Mouse (Mus musculus) embryonic facial prominence, embryonic 10.5 days (tissue): Measurements from ENCODE around the gene Gjd3. TPM values are rescaled to one million over a fixed set of nuclear protein-coding genes. Genes with fewer than 3 reads are reported as not detected.
A peak's percentile ranks its signal among the peaks of the same experiment; 100 is the strongest.

Experiments used
- DNase-seq: peaks from one replicate; pipeline ENCODE4 v3.0.0-alpha.2; 2017; ENCODE audit warnings: low spot score
- H3K27ac ChIP-seq: fragments of 300-500 bp; sonication (generic); replicated peaks from 2 replicates; pipeline ENCODE4 v1.5.1; 2016; ENCODE audit warnings: mild to moderate bottlenecking
- H3K27me3 ChIP-seq: fragments of 300-500 bp; sonication (generic); replicated peaks from 2 replicates; pipeline ENCODE4 v1.6.1; 2016; ENCODE audit warnings: low read depth, mild to moderate bottlenecking; ENCODE audit not compliant: poor library complexity, severe bottlenecking
- H3K36me3 ChIP-seq: fragments of 300-500 bp; sonication (generic); replicated peaks from 2 replicates; pipeline ENCODE4 v1.6.1; 2016; ENCODE audit warnings: mild to moderate bottlenecking, moderate library complexity
- H3K4me1 ChIP-seq: fragments of 300-500 bp; sonication (generic); 2 replicates; pipeline ENCODE4 v1.6.1; 2016
- H3K4me3 ChIP-seq: fragments of 300-500 bp; sonication (generic); 2 replicates; pipeline ENCODE4 v1.5.1; 2016; ENCODE audit warnings: mild to moderate bottlenecking, moderate library complexity
- H3K9me3 ChIP-seq: fragments of 300-500 bp; sonication (generic); 2 replicates; pipeline ENCODE4 v1.6.1; 2016; ENCODE audit warnings: mild to moderate bottlenecking
- WGBS: fragments of 180-500 bp; shearing (Covaris S2); methylation state at CpG from one replicate; pipeline ENCODE4 v1.1.7; 2016; 5-methylcytosine and 5-hydroxymethylcytosine counted together
- polyA plus RNA-seq: library from polyadenylated mRNA; unstranded; fragments of >200 nt; fragmentation: Nextera tagmentation; extraction: Ambion mirVana; gene quantifications from 2 replicates; pipeline ENCODE4 v1.2.1, GENCODE M21; 2016

The Gjd3 gene
- polyA plus RNA-seq, 1 experiment from 2014 or later: not detected

DNA sequence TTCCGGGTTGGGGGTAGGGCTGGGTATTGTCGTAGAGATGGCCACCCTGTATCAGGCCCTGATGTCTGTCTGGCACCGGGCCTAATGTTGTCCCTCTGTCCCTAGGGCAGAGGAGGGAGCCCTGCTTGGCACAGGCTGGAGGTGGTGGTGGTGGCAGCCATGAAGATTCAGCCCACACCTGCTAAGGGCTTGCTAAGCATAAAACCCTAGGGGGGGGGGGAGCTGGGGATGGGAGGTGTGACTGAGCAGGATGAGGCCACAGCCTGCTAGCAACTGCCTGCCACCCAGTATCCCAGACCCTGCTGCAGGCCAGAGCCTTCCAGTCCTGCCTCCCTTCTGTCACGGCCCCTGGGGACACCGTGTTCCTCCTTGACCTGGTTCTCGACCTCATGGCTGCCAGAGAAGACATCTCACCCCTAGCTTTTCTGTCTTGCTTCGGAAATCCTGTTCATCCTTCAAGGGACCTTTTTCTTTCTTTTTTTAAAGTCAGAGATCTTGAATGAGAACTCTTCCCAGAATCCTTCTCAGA is 27.0 kb downstream of the Gjd3 start:
- peaks cover 72% of the 10 kb centered on the region for H3K4me1 ChIP-seq
- WGBS: 31% methylated on average over 7 of the region's 7 CpGs
- DNase-seq: no peak
- H3K27me3 ChIP-seq: no peaks in the 10 kb centered on the region
- H3K36me3 ChIP-seq: peaks cover 52% of the 10 kb centered on the region
- H3K9me3 ChIP-seq: no peaks in the 10 kb centered on the region
- H3K4me3 ChIP-seq: peak overlapping the region; percentile 42; the same call in 1 of the 2 replicates
- peak overlapping the region; percentile 82 for H3K27ac ChIP-seq

DNA sequence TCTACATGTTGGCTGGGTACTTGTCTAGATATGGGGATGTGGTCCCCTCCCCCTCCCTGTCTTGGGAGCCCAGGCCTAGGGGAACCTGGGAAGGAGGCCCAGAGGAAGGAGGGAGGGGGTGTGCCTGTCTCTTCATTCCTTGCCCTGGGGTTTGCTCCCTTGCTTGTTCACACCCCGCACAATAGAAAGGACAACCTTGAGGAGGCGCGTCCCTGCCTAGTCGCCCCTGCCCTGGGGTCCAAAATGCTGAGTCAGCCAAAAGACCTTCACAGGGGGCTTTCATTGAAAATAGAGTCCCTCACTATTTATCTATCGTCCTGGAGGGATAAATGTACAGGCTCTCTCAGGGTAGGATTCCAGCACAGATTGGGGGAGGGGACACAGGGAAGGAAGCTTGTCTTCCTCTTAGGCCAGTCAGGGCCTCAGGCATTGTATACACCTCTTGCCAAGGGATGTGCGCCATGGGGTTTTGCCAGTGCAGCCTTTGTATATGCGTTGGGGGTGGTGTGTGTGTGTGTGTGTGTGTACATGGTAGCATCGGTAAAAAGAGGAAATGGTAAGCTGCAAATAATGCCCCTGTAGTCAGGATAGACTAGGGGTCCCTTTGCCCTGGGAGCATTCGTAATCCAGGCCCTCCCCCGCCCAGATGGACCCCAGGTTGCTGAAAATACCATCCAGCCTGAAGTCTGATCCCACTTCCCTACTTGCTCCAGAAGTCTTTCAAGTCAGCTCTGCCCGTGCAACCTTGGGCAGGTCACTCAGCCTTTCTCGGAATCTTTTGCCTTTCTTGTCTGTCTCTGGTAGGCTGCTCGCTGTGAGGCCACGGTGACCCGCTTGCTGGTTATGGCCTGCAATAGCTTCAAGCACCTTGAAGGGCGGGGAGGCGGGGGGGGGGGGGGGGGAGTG is 27.8 kb downstream of the Gjd3 start:
- peaks cover 59% of the 10 kb centered on the region for H3K36me3 ChIP-seq
- H3K27ac ChIP-seq: peak overlapping the region; percentile 82
- DNase-seq: peak; percentile 38
- H3K27me3 ChIP-seq: no peaks in the 10 kb centered on the region
- H3K4me1 ChIP-seq: peaks cover 72% of the 10 kb centered on the region
- H3K9me3 ChIP-seq: no peaks in the 10 kb centered on the region
- H3K4me3 ChIP-seq: peak overlapping the region; percentile 42
- WGBS: 13% methylated on average over 17 of the region's 17 CpGs

DNA sequence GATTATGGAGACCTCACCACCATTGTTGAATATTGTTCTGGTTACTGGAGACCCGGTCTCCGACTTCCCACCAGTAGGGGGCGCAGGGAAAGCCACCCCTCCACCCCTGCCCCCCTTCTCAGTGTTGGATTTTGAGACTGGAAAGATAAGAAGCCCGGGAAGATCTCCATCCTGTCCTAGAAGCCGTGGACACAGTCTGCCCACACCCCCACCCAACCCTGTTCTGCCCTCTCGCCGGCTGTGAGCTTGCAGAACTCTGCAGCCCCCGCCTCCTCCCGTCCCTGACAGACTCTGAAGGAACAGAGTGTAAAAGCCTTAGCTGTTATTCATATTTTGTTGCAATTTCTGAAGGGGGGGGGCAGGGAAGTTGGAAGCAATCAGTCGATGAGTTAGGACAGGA is 28.4 kb downstream of the Gjd3 start:
- peaks cover 72% of the 10 kb centered on the region for H3K4me1 ChIP-seq
- peak overlapping the region; percentile 42 for H3K4me3 ChIP-seq
- peak overlapping the region; percentile 82 for H3K27ac ChIP-seq
- no peaks in the 10 kb centered on the region for H3K9me3 ChIP-seq
- 5% methylated on average over 10 of the region's 10 CpGs for WGBS
- H3K36me3 ChIP-seq: peaks cover 66% of the 10 kb centered on the region
- no peaks in the 10 kb centered on the region for H3K27me3 ChIP-seq
- peak; percentile 88 for DNase-seq

DNA sequence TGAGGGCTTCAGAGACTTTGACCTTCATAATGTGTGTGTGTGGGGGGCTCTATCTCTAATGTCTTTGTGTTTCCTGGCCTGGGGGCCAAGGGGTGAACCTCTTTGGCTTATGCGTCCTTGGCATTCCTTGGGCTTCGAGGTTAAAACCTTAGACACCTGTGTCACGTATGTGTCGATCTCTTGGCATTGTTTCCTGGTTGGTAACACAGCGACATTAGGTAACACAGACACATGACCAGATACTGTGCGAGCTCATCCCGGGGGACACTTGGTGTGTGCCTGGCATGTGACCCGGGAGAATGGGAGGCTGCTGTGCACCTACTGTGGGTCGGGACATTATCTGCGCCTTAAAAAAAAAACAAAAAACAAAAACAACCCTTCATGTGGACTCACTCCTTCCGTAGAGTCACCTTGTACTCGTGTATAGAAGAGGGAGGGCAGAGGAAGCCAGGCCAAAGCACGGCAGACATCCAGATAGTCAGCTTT is 28.9 kb downstream of the Gjd3 start:
- Histone ChIP-seq H3K4me3 (peak overlapping the region; percentile 42), H3K27me3 (no peaks in the 10 kb centered on the region), H3K27ac (peak overlapping the region; percentile 82), H3K4me1 (peaks cover 72% of the 10 kb centered on the region), H3K9me3 (no peaks in the 10 kb centered on the region), H3K36me3 (peaks cover 71% of the 10 kb centered on the region)
- 23% methylated on average over 13 of the region's 13 CpGs for WGBS
- DNase-seq: no peak

DNA sequence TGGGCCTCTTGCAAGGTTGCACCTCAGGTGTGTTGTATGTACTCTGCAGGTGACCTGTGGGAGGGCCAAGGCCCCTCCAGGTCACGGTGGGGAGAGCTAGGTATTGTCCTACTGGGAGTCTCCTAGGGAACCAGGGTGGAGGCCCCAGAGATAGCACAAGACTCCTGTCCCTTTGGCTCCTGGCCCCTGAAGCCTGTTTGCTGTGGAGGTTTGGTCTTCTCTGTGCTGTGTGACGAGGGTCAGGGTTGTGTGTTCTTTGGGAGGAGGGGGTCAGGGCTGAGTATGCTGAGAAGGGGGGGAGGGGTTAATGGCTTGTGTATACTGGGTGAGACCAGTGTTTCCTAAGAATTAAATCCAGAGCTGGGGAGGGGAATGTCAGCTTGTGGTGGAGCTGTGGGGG is 29.5 kb downstream of the Gjd3 start:
- Histone ChIP-seq H3K9me3 (no peaks in the 10 kb centered on the region), H3K27me3 (no peaks in the 10 kb centered on the region), H3K36me3 (peaks cover 66% of the 10 kb centered on the region), H3K27ac (peak overlapping the region; percentile 82), H3K4me3 (peak overlapping the region; percentile 42), H3K4me1 (peaks cover 71% of the 10 kb centered on the region)
- peak; percentile 39 for DNase-seq
- 6% methylated on average over 2 of the region's 2 CpGs for WGBS

DNA sequence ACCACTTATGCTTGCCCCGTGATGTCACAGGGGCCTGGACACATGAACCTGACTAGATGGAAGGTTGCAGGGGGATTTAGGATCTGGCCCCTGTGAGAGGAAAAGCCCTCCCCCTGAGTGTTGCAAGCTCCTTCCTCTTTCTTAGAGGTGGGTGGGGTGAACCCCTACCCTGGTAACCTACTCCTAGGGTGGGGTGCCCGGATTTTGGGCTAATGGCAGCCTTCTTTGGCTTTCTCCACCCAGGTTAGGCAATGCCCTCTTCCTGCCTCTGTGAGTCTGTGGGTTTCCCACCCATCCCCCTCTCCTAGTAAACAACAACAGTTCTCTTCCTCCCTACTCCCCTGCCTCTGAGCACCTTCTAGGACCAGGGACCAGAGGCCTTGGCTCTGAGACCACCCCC is 30.1 kb downstream of the Gjd3 start:
- H3K4me3 ChIP-seq: peak overlapping the region; percentile 42; the same call in 1 of the 2 replicates
- 55% methylated on average over 2 of the region's 2 CpGs for WGBS
- peaks cover 77% of the 10 kb centered on the region for H3K4me1 ChIP-seq
- no peak for DNase-seq
- peak overlapping the region; percentile 82 for H3K27ac ChIP-seq
- H3K27me3 ChIP-seq: no peaks in the 10 kb centered on the region
- H3K36me3 ChIP-seq: peaks cover 64% of the 10 kb centered on the region
- H3K9me3 ChIP-seq: no peaks in the 10 kb centered on the region

DNA sequence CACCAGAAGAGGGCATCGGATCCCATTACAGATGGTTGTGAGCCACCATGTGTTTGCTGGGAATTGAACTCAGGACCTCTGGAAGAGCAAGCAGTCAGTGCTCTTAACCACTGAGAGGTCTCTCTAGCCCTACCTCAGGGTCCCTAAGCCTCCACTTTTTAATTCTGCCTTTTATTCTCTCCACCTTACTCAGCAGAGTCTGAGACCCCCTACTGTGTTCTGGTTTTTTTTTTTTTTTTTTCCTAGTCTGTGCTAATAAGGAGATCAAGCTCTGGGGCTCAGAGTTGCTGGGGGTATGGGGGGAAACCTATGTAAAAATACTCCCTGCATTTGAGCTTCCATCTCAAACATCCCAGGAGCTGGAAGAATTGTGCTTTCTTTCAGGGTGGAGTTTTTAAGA is 30.7 kb downstream of the Gjd3 start:
- 62% methylated on average over 1 of the region's 1 CpGs for WGBS
- DNase-seq: no peak
- H3K27ac ChIP-seq: no peak overlapping the region
- H3K36me3 ChIP-seq: peaks cover 63% of the 10 kb centered on the region
- H3K4me1 ChIP-seq: peaks cover 83% of the 10 kb centered on the region
- no peaks in the 10 kb centered on the region for H3K27me3 ChIP-seq
- H3K4me3 ChIP-seq: no peak overlapping the region
- H3K9me3 ChIP-seq: no peaks in the 10 kb centered on the region

DNA sequence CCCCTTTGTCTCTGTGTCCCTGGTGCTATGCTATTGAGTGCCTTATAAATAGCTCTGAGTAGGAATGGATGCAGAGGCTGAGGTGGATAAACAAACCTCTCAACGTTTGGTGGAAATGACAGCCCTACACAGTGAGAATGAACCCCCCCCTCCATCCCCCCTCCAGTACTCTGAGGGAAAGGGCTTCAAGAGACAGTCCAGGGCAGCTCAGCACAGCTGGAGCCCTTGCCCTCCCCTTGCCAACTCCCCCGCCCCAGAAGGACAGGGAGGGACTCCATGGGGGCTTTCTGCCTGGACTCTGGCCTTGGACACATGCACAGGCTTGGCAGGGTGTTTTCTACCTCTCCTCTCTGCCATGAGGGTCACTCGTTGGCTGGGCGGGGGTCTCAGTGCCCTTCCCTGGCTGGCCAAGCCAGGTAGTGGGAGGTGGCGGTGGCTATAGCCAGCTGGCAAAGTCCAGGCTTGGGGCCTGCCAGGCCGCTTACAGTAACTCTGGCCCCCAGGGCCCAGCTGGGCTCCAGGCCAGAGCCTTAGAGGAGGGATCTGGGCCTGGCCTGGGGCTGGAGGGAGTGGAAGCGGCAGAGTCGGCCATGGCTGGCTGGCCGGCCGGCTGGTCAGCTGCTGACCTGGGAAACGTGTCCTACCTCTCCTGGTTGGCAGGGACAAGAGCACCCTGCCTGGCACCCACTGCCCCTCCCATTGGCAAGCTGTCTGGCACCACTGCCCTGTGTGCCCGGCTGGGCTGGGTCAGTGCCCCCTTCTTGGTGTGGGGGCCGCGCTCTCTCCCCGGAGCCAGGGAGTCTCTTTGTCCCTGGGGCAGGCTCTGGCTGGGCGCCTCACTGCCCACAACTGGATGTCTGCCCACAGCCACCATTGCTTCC is 31.6 kb downstream of the Gjd3 start:
- WGBS: 75% methylated on average over 16 of the region's 16 CpGs
- H3K27ac ChIP-seq: peak overlapping the region; percentile 30; the same call in 1 of the 2 replicates
- peaks cover 86% of the 10 kb centered on the region for H3K4me1 ChIP-seq
- no peaks in the 10 kb centered on the region for H3K9me3 ChIP-seq
- no peak overlapping the region for H3K4me3 ChIP-seq
- peaks cover 56% of the 10 kb centered on the region for H3K36me3 ChIP-seq
- no peaks in the 10 kb centered on the region for H3K27me3 ChIP-seq
- no peak for DNase-seq

DNA sequence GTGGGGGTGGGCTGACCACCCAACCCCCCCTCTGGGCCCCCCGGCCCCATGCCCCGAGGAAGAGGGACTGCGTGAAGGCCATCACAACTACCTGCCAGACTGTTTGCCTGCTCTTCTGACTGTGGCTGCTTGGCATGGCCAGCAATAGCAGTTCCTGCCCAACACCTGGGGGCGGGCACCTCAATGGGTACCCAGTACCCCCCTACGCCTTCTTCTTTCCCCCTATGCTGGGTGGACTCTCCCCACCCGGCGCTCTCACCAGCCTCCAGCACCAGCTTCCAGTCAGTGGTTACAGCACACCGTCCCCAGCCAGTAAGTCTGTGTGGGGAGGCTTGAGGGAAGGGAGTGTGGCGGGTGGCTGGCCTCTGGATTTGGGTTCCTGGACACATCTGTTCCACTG is 32.3 kb downstream of the Gjd3 start:
- 88% methylated on average over 9 of the region's 9 CpGs for WGBS
- DNase-seq: no peak
- Histone ChIP-seq H3K36me3 (peaks cover 58% of the 10 kb centered on the region), H3K4me3 (no peak overlapping the region), H3K4me1 (peaks cover 86% of the 10 kb centered on the region), H3K27me3 (no peaks in the 10 kb centered on the region), H3K9me3 (no peaks in the 10 kb centered on the region), H3K27ac (no peak overlapping the region)

DNA sequence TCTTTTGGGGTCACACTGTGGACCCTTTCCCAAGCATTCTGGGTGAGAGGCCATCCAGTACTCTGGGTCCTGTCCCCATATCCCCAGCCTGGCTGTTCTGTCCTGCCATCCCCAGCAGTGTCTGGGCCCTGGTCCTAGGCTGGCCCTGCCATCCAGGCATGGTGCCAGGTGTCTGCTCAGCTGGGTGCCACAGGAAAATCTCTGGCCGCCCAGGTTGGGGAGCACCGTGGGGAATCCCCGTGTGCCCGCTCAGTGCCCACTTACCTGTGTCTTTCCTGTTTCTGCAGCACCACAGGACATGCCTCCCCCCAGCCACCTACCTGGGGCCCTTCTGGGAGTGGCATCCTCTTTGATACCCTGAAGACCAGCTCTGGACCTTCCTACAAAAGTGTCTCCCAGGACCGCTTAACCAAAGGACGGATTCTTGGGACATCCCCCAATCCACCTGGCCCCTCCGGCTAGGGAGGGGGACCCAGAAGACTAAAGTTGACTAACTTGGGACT is 32.8 kb downstream of the Gjd3 start:
- H3K4me1 ChIP-seq: peaks cover 86% of the 10 kb centered on the region
- no peaks in the 10 kb centered on the region for H3K9me3 ChIP-seq
- peaks cover 58% of the 10 kb centered on the region for H3K36me3 ChIP-seq
- no peaks in the 10 kb centered on the region for H3K27me3 ChIP-seq
- no peak for DNase-seq
- peak overlapping the region; percentile 54; the same call in 1 of the 2 replicates for H3K27ac ChIP-seq
- no peak overlapping the region for H3K4me3 ChIP-seq
- 89% methylated on average over 7 of the region's 7 CpGs for WGBS

DNA sequence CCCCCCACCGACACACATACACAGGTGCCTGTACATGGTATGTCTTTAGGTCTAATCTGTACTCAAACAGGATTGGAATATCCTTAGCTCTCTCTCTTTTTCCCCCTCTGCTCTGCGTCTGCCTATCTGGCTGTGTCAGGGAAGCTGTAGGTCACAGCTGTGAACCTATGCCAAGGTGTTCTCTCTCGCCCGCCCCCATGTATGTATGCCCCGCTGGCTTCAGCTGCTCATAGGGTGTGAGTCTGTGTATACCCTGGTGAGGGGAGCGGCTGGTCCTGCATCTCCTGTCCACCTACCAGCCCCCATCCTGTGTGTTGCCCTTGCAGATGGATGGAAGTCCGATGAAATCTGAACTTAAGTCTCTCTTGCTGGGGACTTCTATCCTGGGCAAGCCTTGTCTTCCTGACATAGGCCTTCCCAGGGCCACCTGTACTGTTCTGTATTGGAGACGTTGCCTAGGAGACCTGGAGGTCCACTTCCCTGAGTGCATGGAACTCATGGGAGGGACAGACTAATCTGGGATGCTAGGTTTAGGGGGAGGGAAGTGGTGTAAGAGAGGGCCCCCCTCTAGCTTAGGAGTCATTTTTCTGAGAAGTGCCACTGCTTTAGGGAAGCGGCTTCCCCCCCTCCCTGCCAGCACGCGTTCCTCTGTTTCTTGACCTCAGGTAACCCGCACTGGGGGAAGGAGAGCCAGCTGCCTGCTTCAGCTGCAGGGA is 33.4 kb downstream of the Gjd3 start:
- Histone ChIP-seq H3K36me3 (peaks cover 58% of the 10 kb centered on the region), H3K9me3 (no peaks in the 10 kb centered on the region), H3K4me3 (no peak overlapping the region), H3K27me3 (no peaks in the 10 kb centered on the region), H3K27ac (no peak overlapping the region), H3K4me1 (peaks cover 86% of the 10 kb centered on the region)
- DNase-seq: no peak
- 65% methylated on average over 12 of the region's 12 CpGs for WGBS
